Mouse (Mus musculus): ENCODE measurements around the gene D930007J09Rik. TPM values are rescaled to one million over a fixed set of nuclear protein-coding genes. Genes with fewer than 3 reads are reported as not detected.

Gene D930007J09Rik
- polyA plus RNA-seq, 1 experiment from 2014 or later: not detected

GRCm38 (mm10) chr13:32760795-32761194, 41.9 kb downstream of the D930007J09Rik start:
- no peak for DNase-seq (ENCODE audit: low spot score)

GRCm38 (mm10) chr13:32759036-32759435, 43.6 kb downstream of the D930007J09Rik start:
- DNase-seq (ENCODE audit: low spot score): no peak

Other genes with a start within 250 kb of the D930007J09Rik start
- 0.08 and 0.12 TPM in 2 replicates for gene Mylk4, start 18.9 kb downstream of the D930007J09Rik start, polyA plus RNA-seq (2015; fragmentation: Nextera tagmentation; extraction: Ambion mirVana)
- 26.1 and 30.2 TPM in 2 replicates for gene Wrnip1, start 811 bp downstream of the D930007J09Rik start, polyA plus RNA-seq (2015; fragmentation: Nextera tagmentation; extraction: Ambion mirVana)
- 47.2 and 50.3 TPM in 2 replicates for gene Serpinb1a, start 48.3 kb upstream of the D930007J09Rik start, polyA plus RNA-seq (2015; fragmentation: Nextera tagmentation; extraction: Ambion mirVana)
- not detected in 2 replicates for gene Serpinb1c, start 95.4 kb upstream of the D930007J09Rik start, polyA plus RNA-seq (2015; fragmentation: Nextera tagmentation; extraction: Ambion mirVana)
- gene Serpinb6b, start 162.4 kb upstream of the D930007J09Rik start, polyA plus RNA-seq (2015; fragmentation: Nextera tagmentation; extraction: Ambion mirVana): 15.1 and 16.6 TPM in 2 replicates
- 12.6 and 12.9 TPM in 2 replicates for gene Serpinb9, start 200.4 kb upstream of the D930007J09Rik start, polyA plus RNA-seq (2015; fragmentation: Nextera tagmentation; extraction: Ambion mirVana)
- gene Serpinb9b, start 224.6 kb upstream of the D930007J09Rik start, polyA plus RNA-seq (2015; fragmentation: Nextera tagmentation; extraction: Ambion mirVana): 0.45 and 0.57 TPM in 2 replicates